Mouse (Mus musculus): Measurements from ENCODE around the gene Mrpl53. TPM values are rescaled to one million over a fixed set of nuclear protein-coding genes. Genes with fewer than 3 reads are reported as not detected.

The Mrpl53 gene
- 134 and 140 TPM in 2 replicates for polyA plus RNA-seq (2016; fragmentation: Nextera tagmentation; extraction: Ambion mirVana)

DNA sequence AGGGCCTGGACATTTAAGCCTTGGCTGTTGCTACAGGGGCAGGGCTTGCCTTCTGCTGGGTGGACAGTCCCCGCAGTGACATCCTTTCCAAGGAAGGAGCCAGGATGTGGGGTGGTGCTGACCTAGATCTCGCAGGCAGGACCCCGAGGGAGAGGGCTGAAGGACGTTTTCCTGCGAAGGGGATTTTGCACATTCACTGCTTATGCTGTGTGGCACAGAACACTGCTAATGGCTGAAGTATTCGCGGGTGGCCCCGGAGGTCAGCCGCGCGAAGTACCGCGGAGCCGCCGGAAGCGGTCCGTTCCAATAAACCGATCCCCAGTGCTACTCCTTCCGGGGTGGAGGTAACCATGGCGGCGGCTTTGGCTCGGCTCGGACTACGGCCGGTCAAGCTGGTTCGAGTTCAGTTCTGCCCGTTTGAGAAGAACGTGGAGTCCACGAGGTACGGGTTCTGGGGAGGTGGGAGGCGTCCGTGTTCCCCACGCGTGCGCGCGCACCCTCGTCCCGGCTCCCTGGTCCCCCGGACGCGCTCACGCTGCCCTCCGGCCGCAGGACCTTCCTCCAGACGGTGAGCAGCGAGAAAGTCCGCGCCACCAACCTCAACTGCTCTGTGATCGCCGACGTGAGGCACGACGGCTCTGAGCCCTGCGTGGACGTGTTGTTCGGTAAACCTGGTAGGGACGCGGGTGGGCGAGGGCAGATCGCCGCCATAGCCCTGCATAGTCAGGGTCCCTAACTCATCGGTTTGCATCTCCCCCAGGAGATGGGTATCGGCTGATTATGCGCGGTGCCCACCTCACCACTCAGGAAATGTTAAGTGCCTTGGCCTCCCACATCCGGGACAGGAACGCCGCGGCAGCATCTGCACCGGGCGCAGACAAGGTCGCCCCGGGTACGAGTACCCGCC, at the start of gene Mrpl53:
TSS of gene Mrpl53 (plus strand) at position 279 of the 907 bp plus-strand sequence.
- Histone ChIP-seq H3K4me2 (peak within 1 kb of the TSS; percentile 80), H3K9ac (replicated peaks) (peak within 1 kb of the TSS; percentile 92), H3K9me3 (no peaks in the 10 kb centered on the region), H3K27me3 (no peaks in the 10 kb centered on the region), H3K4me3 (replicated peaks) (peak within 1 kb of the TSS; percentile 90), H3K27ac (peak within 1 kb of the TSS; percentile 81), H3K36me3 (peaks cover 17% of the 10 kb centered on the region; the same call in 1 of the 2 replicates), H3K4me1 (replicated peaks) (peaks cover 22% of the 10 kb centered on the region)
- WGBS = under 1% methylated on average over 76 of the region's 76 CpGs
- ATAC-seq (ENCODE audit: insufficient number of reproducible peaks, insufficient read depth, low FRiP score, low TSS enrichment, low read depth) = peak; percentile 61

DNA sequence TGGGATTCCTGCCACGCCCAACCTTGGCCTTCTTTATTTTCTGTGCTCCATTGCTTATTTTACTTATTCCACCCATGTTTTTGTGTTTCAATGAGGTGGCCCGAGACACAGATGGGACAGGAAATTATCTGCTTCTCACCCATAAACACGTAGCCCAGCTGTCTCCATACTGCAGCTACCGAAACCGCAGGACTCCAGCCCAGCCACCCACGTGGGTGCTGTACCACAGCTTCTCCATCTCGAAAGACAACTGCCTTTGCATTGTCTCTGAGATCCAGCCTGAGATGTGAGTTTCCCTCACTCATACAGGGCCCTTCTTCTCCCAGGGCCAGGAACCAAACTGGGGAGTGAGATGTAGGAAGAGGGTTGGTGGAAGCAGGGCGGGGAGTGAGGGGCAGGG, 42.8 kb upstream of the Mrpl53 start:
- no peak overlapping the region for H3K4me2 ChIP-seq
- 45% methylated on average over 8 of the region's 8 CpGs for WGBS
- no peak for ATAC-seq (ENCODE audit: insufficient number of reproducible peaks, insufficient read depth, low FRiP score, low TSS enrichment, low read depth)

GRCm38 (mm10) chr6:83066441-83066840, 42.4 kb upstream of the Mrpl53 start:
- no peak overlapping the region for H3K9ac ChIP-seq (replicated peaks)
- H3K4me2 ChIP-seq = no peak overlapping the region
- H3K27ac ChIP-seq = no peak overlapping the region
- no peak overlapping the region for H3K4me3 ChIP-seq (replicated peaks)
- H3K27me3 ChIP-seq = peaks cover 99% of the 10 kb centered on the region
- no peak for ATAC-seq (ENCODE audit: insufficient number of reproducible peaks, insufficient read depth, low FRiP score, low TSS enrichment, low read depth)
- 22% methylated on average over 6 of the region's 6 CpGs for WGBS
- no peaks in the 10 kb centered on the region for H3K9me3 ChIP-seq
- no peaks in the 10 kb centered on the region for H3K36me3 ChIP-seq
- peaks cover 26% of the 10 kb centered on the region for H3K4me1 ChIP-seq (replicated peaks)

More for the DNA sequence above, 42.8 kb upstream of the Mrpl53 start:
- peaks cover 99% of the 10 kb centered on the region for H3K27me3 ChIP-seq
- H3K36me3 ChIP-seq = no peaks in the 10 kb centered on the region
- no peak overlapping the region for H3K4me3 ChIP-seq (replicated peaks)
- no peaks in the 10 kb centered on the region for H3K9me3 ChIP-seq
- no peak overlapping the region for H3K9ac ChIP-seq (replicated peaks)
- H3K4me1 ChIP-seq (replicated peaks) = peaks cover 22% of the 10 kb centered on the region
- no peak overlapping the region for H3K27ac ChIP-seq

DNA sequence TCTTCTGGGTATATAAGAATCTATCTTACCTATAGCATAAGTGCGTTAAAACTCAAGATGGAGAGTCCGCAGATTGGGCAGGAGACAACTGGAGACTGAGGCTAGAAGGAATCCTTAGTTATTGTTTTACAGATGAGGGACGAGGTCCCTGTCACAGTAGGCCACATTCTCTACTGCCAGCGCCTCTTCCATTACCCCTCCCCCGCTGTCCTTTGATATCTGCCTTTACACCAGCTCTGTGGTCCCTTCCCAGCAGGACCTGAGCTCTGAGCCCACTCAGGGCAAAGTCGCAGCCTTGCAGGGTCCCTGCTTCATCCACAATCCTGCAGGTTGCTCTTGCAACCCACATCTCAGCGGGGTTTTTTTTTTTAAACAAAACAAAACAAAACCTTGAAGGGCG, 40.6 kb upstream of the Mrpl53 start:
- H3K9ac ChIP-seq (replicated peaks) = no peak overlapping the region
- peaks cover 28% of the 10 kb centered on the region for H3K4me1 ChIP-seq (replicated peaks)
- H3K4me2 ChIP-seq = no peak overlapping the region
- no peaks in the 10 kb centered on the region for H3K36me3 ChIP-seq
- no peaks in the 10 kb centered on the region for H3K9me3 ChIP-seq
- ATAC-seq (ENCODE audit: insufficient number of reproducible peaks, insufficient read depth, low FRiP score, low TSS enrichment, low read depth) = no peak
- H3K4me3 ChIP-seq (replicated peaks) = no peak overlapping the region
- peaks cover 99% of the 10 kb centered on the region for H3K27me3 ChIP-seq
- WGBS = 5% methylated on average over 8 of the region's 8 CpGs
- no peak overlapping the region for H3K27ac ChIP-seq

DNA sequence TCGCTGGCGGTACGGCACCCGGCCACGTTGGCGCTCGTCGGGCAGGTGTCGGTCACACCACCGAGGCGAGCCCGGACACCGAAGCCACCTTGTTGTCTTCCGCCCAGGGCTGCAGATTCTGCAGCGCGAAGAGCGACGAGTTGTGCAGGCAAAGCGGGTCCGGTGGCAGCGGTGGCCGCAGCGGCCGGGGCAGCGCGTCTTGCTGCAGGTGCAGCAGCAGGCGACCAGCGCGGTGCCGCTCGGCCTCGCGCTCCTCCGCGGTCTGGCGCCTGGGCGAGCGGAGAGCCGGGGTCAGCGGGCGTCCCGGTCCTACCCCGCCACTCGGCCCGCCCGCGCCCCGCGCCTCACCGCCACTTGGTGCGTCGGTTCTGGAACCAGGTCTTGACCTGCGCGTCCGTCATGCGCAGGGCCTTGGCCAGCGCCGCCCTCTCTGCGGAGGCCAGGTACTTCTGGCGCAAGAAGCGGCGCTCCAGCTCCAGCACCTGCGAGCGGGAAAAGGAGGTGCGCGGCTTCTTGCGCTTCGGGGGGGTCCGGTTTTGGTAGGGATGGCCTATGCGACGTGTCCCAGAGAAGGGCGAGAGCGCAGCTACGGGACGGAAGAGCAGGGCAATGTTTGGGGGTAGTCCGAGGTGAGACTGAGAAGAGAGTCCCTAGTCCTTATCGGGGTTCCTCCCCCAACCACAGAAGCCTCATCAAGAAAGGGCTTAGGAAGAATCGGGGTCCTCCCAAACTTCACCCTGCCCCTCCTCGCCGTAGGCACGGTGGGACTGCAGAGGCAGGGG, 39.9 kb upstream of the Mrpl53 start:
- H3K9ac ChIP-seq (replicated peaks) = 0 out of 2 replicates have a peak overlapping the region, but pooled peaks have one; percentile 8
- H3K4me1 ChIP-seq (replicated peaks) = peaks cover 28% of the 10 kb centered on the region
- no peak for ATAC-seq (ENCODE audit: insufficient number of reproducible peaks, insufficient read depth, low FRiP score, low TSS enrichment, low read depth)
- H3K27ac ChIP-seq = no peak overlapping the region
- H3K4me2 ChIP-seq = peak overlapping the region; percentile 39
- H3K36me3 ChIP-seq = no peaks in the 10 kb centered on the region
- peaks cover 99% of the 10 kb centered on the region for H3K27me3 ChIP-seq
- H3K9me3 ChIP-seq = no peaks in the 10 kb centered on the region
- WGBS = under 1% methylated on average over 81 of the region's 81 CpGs
- H3K4me3 ChIP-seq (replicated peaks) = peak overlapping the region; percentile 29

- no peak overlapping the region for H3K27ac ChIP-seq
- no peak overlapping the region for H3K9ac ChIP-seq (replicated peaks)
These were observed 39.2 kb upstream of the Mrpl53 start for GRCm38 (mm10) chr6:83069488-83070246.

GRCm38 (mm10) chr6:83070247-83070310, 38.8 kb upstream of the Mrpl53 start, which contains the start of gene Tlx2:
Gene Tlx2, minus strand, starts transcription at chr6:83070293.
- peak within 1 kb of the TSS; percentile 18; the same call in 1 of the 2 replicates for H3K9ac ChIP-seq (replicated peaks)
- no peak for ATAC-seq (ENCODE audit: insufficient number of reproducible peaks, insufficient read depth, low FRiP score, low TSS enrichment, low read depth)

More at GRCm38 (mm10) chr6:83069488-83070246, 39.2 kb upstream of the Mrpl53 start:
- 1% methylated on average over 68 of the region's 69 CpGs for WGBS
- Histone ChIP-seq H3K27me3 (peaks cover 99% of the 10 kb centered on the region), H3K4me1 (replicated peaks) (peaks cover 28% of the 10 kb centered on the region), H3K9me3 (no peaks in the 10 kb centered on the region), H3K4me2 (peak overlapping the region; percentile 46), H3K4me3 (replicated peaks) (peak overlapping the region; percentile 29), H3K36me3 (no peaks in the 10 kb centered on the region)
- ATAC-seq (ENCODE audit: insufficient number of reproducible peaks, insufficient read depth, low FRiP score, low TSS enrichment, low read depth) = no peak

GRCm38 (mm10) chr6:83070311-83071219, 38.3 kb upstream of the Mrpl53 start:
- peak overlapping the region; percentile 29 for H3K4me3 ChIP-seq (replicated peaks)
- no peaks in the 10 kb centered on the region for H3K36me3 ChIP-seq
- no peak for ATAC-seq (ENCODE audit: insufficient number of reproducible peaks, insufficient read depth, low FRiP score, low TSS enrichment, low read depth)
- H3K27ac ChIP-seq = no peak overlapping the region
- H3K4me1 ChIP-seq (replicated peaks) = peaks cover 28% of the 10 kb centered on the region
- H3K9ac ChIP-seq (replicated peaks) = peak overlapping the region; percentile 18; the same call in 1 of the 2 replicates
- peak overlapping the region; percentile 46 for H3K4me2 ChIP-seq
- H3K27me3 ChIP-seq = peaks cover 97% of the 10 kb centered on the region
- WGBS = under 1% methylated on average over 58 of the region's 58 CpGs
- no peaks in the 10 kb centered on the region for H3K9me3 ChIP-seq

More at GRCm38 (mm10) chr6:83070247-83070310, 38.8 kb upstream of the Mrpl53 start, which contains the start of gene Tlx2:
- H3K36me3 ChIP-seq = no peaks in the 10 kb centered on the region
- peaks cover 99% of the 10 kb centered on the region for H3K27me3 ChIP-seq
- H3K4me1 ChIP-seq (replicated peaks) = peaks cover 28% of the 10 kb centered on the region
- no peak within 1 kb of the TSS for H3K27ac ChIP-seq
- no peaks in the 10 kb centered on the region for H3K9me3 ChIP-seq
- 0% methylated on average over 10 of the region's 10 CpGs for WGBS
- H3K4me2 ChIP-seq = peak within 1 kb of the TSS; percentile 46
- peak within 1 kb of the TSS; percentile 29 for H3K4me3 ChIP-seq (replicated peaks)

DNA sequence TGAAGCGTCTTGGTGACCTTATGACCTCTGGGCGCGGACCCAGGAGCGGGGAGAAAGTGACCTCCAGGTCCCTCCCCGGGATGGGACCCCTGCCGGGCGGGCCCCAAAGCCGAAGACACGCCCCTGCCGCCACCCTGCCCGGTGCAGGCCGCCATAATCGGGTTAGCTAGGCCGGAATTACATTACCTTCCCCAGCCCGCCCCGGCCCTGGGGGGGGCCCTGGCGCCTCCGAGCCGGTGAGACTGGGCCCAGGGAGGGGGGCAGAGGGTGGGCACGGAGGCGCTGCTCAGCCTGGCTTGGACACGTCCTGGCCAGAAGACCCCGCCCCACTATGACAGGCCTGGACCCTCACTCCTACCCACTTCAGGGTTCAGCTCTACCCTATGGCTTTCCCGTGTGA, 37.6 kb upstream of the Mrpl53 start:
- no peaks in the 10 kb centered on the region for H3K36me3 ChIP-seq
- no peak overlapping the region for H3K27ac ChIP-seq
- peaks cover 28% of the 10 kb centered on the region for H3K4me1 ChIP-seq (replicated peaks)
- peak overlapping the region; percentile 17 for H3K4me3 ChIP-seq (replicated peaks)
- H3K9me3 ChIP-seq = no peaks in the 10 kb centered on the region
- H3K9ac ChIP-seq (replicated peaks) = peak overlapping the region; percentile 18; the same call in 1 of the 2 replicates
- WGBS = 2% methylated on average over 24 of the region's 24 CpGs
- H3K27me3 ChIP-seq = peaks cover 97% of the 10 kb centered on the region
- peak overlapping the region; percentile 46 for H3K4me2 ChIP-seq
- no peak for ATAC-seq (ENCODE audit: insufficient number of reproducible peaks, insufficient read depth, low FRiP score, low TSS enrichment, low read depth)

DNA sequence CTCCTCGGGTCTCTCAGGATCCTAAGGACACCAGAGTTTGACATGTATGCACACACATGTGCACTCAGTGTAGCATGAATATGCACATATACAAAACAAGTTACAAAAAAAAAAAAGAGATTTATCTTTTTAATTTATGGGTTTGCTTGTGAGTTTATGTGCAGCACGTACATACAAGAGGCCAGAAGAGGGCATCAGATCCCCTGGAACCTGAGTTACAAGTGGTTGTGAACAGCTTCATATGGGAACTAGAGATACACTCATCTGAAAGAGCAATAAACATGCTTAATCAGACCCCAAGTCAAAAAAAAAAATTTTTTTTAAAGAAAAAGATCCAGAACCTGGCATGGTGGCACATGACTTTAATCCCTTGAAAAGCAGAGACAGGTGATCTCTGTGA, 33.9 kb upstream of the Mrpl53 start:
- Histone ChIP-seq H3K9ac (replicated peaks) (no peak overlapping the region), H3K27ac (no peak overlapping the region), H3K27me3 (peaks cover 66% of the 10 kb centered on the region), H3K36me3 (peaks cover 3% of the 10 kb centered on the region), H3K9me3 (no peaks in the 10 kb centered on the region), H3K4me1 (replicated peaks) (peaks cover 32% of the 10 kb centered on the region), H3K4me3 (replicated peaks) (no peak overlapping the region), H3K4me2 (no peak overlapping the region)
- no peak for ATAC-seq (ENCODE audit: insufficient number of reproducible peaks, insufficient read depth, low FRiP score, low TSS enrichment, low read depth)
- WGBS = 20% methylated on average over 2 of the region's 2 CpGs
